Mouse (Mus musculus) kidney, postnatal 4 days (tissue): ENCODE measurements at regions not wholly inside any gene's neighbourhood (a gene's known extent, or its start where the extent isn't known, plus 50 kb on each side); places are given as distances from the start of the nearest gene placed in this dataset.
A peak's percentile ranks its signal among the peaks of the same experiment; 100 is the strongest.

Experiments used
- DNase-seq, 2 experiments: peaks; one replicate each; pipeline ENCODE4 v3.0.0; 2021; ENCODE audit warnings: mixed read lengths in 2 of 2

DNA sequence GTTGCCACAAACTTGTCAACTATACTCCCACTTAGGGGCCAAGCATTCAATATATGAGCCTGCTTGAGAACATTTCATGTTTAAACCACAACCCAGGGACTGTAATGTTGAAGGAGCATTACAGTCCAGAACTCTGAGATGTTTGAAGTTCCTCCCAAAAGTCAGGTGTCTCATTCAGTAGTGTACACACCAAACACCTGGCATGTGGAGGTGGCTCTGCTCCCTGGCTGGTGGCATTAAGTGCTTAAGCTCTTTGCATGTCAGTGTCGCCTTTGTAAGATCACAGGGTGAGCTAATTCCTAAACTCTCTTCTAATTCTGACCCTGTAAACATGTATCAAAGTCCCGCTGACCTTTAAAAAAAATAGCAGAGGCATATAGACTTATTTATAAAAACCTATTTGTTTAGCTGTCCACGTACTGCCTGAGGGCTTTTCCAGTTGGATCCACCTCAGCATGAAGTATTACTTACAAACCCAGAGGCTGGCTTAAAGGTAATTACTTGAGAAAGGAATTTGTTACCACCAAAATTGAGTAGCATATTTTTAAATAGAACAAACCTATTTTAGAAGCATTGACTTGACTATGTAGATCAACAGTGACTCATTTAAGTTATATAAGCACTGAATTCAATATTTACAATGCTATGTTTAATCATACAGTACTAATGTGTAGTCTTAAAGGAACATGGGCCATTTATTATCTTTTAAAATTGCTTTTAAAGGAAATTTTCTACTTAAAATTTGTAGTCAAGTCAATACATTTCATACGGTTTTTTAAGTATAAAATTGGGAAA lies 276.3 kb upstream of the Fermt1 start:
- DNase-seq: no peak

DNA sequence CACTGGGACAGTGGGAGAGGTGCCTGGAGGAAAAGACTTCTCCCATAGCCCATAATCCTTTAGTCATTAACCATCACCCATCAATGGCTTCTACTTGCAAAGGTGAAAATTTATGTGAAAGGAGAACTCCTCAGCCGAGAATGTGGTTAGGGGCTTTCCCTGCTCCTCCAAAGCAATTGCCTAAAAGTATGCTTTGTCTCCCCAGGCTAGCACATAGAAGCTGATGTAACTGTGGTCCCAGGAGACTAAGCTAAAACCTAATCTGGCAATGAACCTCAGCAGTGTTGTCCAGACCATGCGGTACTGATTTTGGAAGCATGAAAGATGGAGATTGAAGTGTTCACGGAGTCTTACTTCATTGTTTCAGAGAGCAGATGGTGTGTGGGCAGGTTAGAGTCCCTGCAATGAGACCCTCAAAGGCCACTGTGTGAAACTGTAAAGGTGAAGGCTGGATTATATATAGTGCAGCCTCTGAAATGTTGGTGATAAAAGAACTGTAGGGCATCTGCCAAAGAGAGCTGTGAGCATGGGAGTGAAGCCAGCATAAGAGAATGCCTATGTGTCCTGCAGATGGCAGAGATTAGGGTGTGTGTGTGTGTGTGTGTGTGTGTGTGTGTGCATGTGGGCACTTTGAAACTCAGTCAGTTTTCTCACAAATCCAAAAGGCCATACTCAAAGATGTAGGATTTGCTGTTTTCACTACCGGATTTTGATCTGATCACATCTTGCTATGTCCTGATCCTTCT lies 289.6 kb upstream of the Fermt1 start:
- DNase-seq: no peak

DNA sequence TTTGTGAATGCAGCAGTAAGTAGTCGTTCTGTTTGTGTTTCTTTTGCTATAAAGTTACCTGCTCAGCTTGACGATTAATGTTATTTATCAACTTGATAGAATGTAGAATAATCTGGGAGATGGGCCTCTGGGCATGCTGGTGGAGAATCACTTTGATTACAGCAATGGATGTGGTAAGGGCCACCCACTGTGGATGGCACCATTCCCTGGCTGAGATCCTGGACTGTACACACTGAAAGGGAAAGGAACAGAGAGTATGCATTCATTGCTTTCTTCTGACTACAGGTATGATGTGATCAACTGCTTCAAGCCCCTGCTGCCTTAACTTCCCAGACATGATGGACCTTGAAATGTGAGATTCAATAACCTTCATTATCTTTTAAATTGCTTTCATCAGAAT lies 299.8 kb upstream of the Bmp2 start:
- DNase-seq: no peak

DNA sequence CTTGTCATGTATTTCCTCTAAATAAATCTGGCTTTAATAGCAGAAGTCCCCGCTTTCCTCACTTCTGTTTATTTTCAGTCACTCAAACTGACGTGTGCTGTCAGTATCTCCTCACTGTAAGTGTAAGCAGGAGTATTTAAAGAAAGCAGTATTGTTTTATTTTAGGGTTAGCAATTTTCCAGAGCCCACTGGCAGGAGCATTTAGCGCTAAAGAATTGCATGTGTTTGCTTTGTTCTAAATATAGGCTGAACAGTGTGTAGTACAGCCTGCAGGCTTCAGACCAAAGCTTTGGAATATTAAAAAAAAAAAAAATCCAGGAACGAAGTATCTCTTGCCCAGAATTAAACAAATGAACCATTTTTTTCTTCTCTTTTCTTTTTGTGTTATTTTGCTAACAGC lies 277.5 kb upstream of the Bmp2 start:
- no peak for DNase-seq

DNA sequence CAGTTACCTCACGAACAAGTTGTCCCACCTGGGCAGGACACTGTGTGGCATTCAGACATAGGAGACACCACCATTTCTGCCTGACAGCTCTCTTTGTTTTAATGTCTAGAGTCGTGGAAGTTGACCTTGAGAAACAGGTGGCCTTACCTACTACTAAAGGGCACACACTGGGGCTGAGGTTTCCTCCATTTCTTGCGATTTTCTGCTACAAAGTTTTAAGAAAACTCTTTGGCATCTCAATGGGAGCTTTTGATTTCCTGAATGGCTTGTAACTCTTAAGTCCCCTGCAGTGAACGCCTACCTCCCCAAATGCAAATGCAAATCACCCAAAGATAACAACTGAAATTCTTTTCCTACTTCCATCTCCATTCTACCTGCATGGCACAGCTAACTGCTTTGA lies 273.4 kb upstream of the Bmp2 start:
- no peak for DNase-seq

DNA sequence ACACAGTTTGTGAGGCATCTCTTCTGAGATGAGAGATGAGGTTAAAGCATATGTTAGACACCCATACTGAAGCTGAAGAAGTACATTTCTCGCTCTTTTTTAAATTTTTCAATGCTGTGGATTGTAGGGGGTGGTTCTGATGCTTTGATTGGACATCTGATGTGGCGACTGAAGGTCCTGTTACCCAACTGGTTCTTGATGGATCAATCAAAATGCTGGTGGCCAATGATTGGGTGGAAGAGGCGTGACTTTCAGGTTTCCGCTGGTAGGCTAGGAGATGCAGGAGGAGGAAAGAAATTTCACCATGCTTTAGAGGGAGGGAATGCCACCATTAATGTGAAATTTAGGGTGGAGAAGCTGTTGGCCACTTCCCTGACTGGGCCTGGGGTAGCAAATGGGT lies 272.7 kb upstream of the Bmp2 start:
- no peak for DNase-seq

- no peak for DNase-seq
Observed at GRCm38 (mm10) chr2:133282692-133283091, 269.3 kb upstream of the Bmp2 start.

DNA sequence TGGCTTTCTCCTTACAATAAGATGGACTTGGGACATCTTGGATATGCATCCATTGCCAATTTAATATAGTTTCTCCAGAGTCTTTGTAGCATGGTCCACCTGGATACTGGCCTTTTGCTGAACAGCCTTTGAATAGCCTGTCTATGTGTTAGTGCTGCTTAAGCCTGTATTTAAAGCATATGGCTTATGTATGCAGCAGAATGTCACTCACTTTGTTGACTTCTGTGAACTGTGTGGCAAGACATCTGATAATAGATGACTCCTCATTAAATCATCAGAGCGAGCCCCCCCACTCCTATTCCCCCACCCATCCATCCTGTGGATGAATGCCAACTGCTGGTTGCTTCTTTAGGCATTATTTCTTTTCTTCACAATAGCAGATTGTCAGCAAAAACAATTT lies 268.2 kb upstream of the Bmp2 start:
- DNase-seq: no peak

GRCm38 (mm10) chr2:133294136-133294535 lies 257.8 kb upstream of the Bmp2 start:
- no peak for DNase-seq

DNA sequence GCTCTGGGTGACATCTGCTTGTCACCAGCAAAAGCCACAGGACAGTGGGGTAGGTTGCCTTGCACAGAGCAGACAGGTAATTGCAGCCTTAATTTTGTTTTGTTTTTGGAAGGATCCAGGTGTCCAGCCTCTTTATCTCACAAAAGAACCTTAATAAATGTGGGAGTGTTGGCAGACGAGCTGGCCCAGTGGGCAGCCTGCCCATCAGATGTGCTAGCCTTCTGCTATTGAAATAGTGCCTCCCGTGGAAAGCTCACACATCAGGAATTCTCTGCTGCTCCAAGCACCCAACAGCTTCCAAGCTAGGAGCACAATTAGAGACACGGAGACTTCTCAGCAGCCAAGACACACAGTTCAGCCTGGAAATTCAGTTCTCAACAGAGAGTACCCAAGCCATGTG lies 246.0 kb upstream of the Bmp2 start:
- no peak for DNase-seq

- no peak for DNase-seq
Observed at GRCm38 (mm10) chr2:133311001-133311400, 241.0 kb upstream of the Bmp2 start.

- no peak for DNase-seq
Observed at GRCm38 (mm10) chr2:133326290-133327050, 225.5 kb upstream of the Bmp2 start.

DNA sequence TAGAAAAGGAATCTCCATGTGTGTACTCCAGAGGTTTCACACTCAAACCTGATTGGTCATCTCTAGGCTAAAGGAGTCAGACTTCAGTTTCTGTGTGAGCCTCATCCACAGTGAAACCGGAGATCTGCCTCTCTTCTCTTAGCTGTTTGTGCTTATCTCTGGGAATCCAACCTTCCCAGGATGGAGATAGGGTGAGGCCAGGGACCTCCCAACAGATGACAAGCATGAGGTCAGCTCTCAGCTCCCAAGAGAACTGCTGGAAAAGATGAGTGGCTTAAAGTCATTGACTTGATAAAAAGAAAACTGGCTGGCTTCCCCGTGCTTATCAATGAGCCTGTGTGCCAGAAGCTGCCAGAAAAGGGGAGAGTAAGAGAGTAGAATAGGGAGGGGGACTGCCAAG lies 224.3 kb upstream of the Bmp2 start:
- no peak for DNase-seq

DNA sequence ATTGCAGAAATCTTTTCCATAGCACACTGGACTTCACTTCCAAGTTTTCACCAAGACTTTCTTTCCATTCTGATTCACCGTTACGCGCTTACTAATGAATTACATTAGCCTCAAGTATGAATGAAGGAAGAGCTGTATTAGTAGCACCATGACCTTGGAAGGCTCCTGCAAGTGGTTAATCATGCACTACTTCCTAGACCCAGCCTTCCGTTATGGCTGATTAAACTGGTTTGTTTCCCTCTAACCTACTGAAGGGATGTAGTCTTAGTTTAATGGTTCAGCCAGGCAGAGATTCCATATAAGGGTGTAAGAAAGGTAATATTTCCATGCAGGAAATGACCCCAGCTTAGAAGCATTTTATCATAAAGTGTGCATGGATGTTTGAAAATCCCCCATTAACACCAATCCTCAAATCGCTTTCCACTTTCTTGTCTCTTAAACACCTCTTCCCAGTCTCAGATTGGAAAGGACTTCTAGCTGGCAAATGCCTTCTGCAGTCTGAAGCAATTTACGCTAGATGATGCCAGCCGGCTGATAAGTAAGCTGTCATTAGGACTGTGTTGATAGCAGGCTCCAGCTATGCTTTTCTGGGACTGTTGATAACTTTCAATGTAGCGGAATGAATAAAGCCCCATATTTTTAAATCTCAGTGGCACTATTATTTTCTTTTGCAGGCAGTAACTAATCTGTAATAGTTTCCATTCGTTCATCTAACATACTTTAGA lies 215.6 kb upstream of the Bmp2 start:
- no peak for DNase-seq

DNA sequence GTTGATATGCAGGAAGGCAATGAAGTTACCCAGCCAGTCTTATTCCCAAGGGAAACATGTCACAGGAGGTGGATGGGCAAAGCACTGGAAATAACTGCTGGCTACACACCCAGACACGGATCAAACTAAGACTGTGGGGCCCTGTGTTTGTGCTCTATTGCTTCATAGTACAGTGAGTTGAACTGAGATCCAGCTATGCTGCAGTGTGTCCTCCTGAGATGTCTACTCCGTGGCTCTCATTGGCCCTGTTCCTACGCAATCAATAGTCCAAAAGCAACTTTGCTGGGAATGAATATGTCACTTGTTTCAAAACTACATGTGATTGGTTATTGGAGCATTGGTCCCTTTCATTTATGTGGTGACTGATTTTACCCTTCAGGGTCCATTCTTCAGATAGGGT lies 213.8 kb upstream of the Bmp2 start:
- no peak for DNase-seq

DNA sequence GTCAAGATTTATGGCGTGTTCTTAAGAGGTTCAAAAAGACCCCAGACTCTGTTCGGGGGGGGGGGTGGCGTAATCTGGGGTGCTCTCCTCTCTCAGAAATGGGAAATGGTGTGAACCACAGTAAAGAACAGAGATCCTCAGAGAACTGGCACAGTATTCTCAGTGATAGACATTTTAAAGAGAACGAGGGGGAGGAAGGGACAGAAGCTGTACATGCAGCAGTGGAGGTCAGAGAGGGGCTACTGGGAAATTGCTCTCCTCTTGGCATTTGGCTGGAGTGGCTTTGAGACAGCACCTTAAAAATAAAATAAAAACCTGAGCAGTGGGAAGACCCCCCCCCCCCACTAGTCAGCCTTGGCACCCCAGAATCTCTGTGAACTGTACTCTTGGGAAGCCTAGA lies 210.6 kb upstream of the Bmp2 start:
- DNase-seq: no peak

DNA sequence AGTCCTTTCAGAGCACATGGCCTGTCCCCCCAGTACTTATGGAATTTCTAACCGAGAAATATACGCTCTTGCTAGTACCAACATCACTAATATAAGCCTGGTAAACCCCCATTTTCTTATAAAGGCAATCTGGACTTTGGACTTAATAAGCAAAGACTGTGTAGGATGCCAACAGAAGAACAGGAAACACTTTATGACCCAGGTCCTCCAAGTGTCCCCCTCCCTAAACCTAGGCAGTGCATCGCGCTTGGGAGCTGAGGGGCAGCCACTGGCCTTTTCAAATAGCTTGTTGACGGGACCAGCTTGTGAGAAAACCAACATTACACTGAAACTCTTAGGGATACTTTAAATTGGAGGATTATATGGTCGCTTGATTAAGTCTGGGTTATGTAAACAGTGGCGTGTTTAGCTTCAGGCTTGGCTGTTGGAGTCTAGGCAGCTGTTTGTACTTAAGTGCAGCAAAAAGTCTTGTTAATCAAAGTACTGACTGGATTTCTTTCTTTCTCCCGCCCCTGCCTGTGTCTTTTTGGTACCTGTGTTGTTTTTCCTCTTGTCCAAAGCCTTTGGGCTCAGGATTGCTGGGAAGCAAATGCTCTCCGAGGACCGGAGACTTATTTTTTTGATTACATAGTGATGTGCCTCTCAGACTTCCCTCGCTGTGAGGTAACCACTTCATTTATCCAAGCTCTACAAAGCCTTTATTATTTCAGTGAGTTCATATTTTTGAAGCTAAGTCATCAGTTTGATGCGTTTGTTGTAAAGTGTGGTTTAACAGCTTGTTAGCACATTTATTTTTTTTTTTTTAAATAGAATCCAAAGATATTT lies 205.8 kb upstream of the Bmp2 start:
- DNase-seq: peak in 1 of 2 experiments; percentile 8

DNA sequence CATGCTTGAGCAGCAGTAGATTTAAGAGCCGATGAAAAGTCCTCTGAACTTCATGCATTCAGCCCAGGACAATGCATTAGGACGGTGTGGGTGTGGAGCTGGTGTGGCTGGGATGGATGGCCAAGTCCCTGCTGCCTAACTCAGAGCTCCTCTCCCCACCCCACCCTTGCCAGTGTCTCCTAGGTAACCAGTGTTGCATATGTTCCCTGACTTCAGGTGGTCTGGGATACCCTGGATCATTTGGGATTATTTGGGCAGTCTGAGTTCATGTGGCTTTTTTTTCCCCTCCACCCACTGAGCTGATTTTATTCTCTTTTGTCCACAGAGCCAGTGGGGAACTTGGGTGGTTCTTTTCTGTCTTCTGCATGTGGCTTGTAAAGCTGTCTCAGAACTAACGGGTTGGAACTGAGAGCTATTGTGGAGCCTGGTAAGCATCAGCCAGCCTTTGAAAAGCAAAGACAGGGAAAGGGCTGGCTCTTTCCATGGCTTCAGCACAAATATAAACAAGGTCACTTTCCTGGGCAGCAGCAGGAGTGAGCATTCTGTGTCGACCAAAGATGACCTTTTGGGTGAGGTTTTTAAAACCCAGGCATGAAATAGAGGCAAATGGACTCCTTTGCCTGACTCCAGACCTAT lies 205.1 kb upstream of the Bmp2 start:
- DNase-seq: peak in 1 of 2 experiments; percentile 13

GRCm38 (mm10) chr2:133351306-133351705 lies 200.7 kb upstream of the Bmp2 start:
- no peak for DNase-seq

DNA sequence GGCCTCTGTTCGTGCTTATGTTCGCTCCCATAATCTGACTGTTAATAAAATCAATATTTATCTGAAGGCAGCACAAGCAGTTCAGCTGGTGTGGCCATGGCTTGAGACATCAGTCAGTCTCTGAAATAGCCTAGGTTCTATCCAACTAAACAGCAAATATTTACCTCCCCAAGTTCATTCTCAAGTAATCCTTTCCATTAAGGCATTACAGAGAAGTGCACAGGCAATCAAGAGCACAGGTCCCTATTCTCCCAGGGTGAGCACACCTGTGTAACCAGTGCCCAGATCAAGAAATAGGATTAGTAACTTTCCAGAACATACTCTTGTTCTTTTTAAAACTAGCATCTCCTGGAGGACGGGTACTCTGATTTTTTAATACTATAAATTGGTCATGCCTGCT lies 199.2 kb upstream of the Bmp2 start:
- no peak for DNase-seq

GRCm38 (mm10) chr2:133362693-133363443 lies 189.1 kb upstream of the Bmp2 start:
- DNase-seq: no peak
